Mouse (Mus musculus): ENCODE data around the gene Mettl7a1. TPM values are rescaled to one million over a fixed set of nuclear protein-coding genes. Genes with fewer than 3 reads are reported as not detected.
"Not testable (repeated sequence)": the region's sequence is repeated elsewhere in the genome, so short reads cannot be mapped to it uniquely, and the experiment has no call there.

The Mettl7a1 gene
- polyA plus RNA-seq, 2 experiments, result 4.7 to 22.9 TPM

DNA sequence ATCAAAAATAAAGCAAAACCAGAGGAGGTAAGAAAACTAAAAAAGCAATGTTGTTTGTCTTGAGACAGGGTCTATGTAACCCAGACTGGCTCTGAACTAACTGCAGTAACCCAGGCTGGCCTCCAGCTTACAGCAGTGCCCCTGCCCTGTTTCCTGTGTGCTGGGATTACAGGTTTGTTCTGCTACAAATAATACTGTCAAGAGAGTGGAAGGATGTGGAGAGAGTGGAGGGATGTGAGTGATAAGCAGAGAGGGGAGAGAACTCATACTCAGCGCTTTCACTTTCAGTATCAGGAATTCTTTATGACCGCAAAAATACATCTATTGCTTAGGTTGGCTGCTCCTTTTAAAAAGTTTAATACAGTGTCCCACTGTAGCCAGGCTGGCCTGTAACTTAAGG is 8.4 kb downstream of the Mettl7a1 start:
- no peak overlapping the region for H3K4me2 ChIP-seq (ENCODE audit: low read depth)
- TF ChIP-seq EP300 (IDR thresholded peaks at IDR 0.05; ENCODE audit: low read depth) (no peak), CTCF (IDR thresholded peaks at IDR 0.05; ENCODE audit: low read depth) (no peak)
- no peaks in the 10 kb centered on the region for H3K9me3 ChIP-seq (ENCODE audit: control insufficient read depth, low read length)
- ATAC-seq (ENCODE audit: insufficient read depth), result no peak
- no peak overlapping the region; the same call in 1 of the 2 replicates for H3K9ac ChIP-seq (replicated peaks)
- no peak overlapping the region for H3K4me3 ChIP-seq (ENCODE audit: insufficient read depth in 1 of 2, low read depth in 2 of 2, low read length in 2 of 2)
- no peaks in the 10 kb centered on the region for H3K36me3 ChIP-seq (replicated peaks; ENCODE audit: control insufficient read depth, insufficient read depth, low read depth)
- DNase-seq (ENCODE audit: low read depth in 3 of 3, low spot score in 3 of 3), result no peak
- no peak overlapping the region for H3K27ac ChIP-seq
- WGBS (ENCODE audit: insufficient replicate concordance), result 18% methylated on average over 2 of the region's 2 CpGs
- H3K4me1 ChIP-seq (replicated peaks; ENCODE audit: control insufficient read depth in 2 of 2, insufficient read depth in 2 of 2, low read length in 1 of 2), result peaks cover 0 to 1% of the 10 kb centered on the region in 2 experiments; a peak in 1 of 4 replicates
- H3K27me3 ChIP-seq (ENCODE audit: control insufficient read depth, insufficient read depth, low read length), result no peaks in the 10 kb centered on the region

GRCm38 (mm10) chr15:100314448-100315145 is 10.7 kb downstream of the Mettl7a1 start:
- WGBS (ENCODE audit: insufficient replicate concordance), result 85% methylated on average over 5 of the region's 5 CpGs
- Histone ChIP-seq H3K4me1 (replicated peaks; ENCODE audit: control insufficient read depth in 2 of 2, insufficient read depth in 2 of 2, low read length in 1 of 2) (peaks cover 0 to 7% of the 10 kb centered on the region in 2 experiments; a peak in 2 of 4 replicates), H3K27me3 (ENCODE audit: control insufficient read depth, insufficient read depth, low read length) (no peaks in the 10 kb centered on the region), H3K4me2 (ENCODE audit: low read depth) (no peak overlapping the region), H3K9ac (replicated peaks) (no peak overlapping the region), H3K4me3 (ENCODE audit: insufficient read depth in 1 of 2, low read depth in 2 of 2, low read length in 2 of 2) (no peak overlapping the region), H3K27ac (no peak overlapping the region), H3K9me3 (ENCODE audit: control insufficient read depth, low read length) (no peaks in the 10 kb centered on the region), H3K36me3 (replicated peaks; ENCODE audit: control insufficient read depth, insufficient read depth, low read depth) (no peaks in the 10 kb centered on the region)
- ATAC-seq (ENCODE audit: insufficient read depth), result no peak
- no peak for DNase-seq (ENCODE audit: low read depth in 3 of 3, low spot score in 3 of 3)
- no peak for TF ChIP-seq CTCF (IDR thresholded peaks at IDR 0.05; ENCODE audit: low read depth)
- no peak for TF ChIP-seq EP300 (IDR thresholded peaks at IDR 0.05; ENCODE audit: low read depth)

GRCm38 (mm10) chr15:100318014-100318671 is 14.2 kb downstream of the Mettl7a1 start:
- DNase-seq (ENCODE audit: low read depth in 3 of 3, low spot score in 3 of 3); H3K9me3 ChIP-seq (ENCODE audit: control insufficient read depth, low read length); H3K4me2 ChIP-seq (ENCODE audit: low read depth); H3K4me1 ChIP-seq (replicated peaks; ENCODE audit: control insufficient read depth in 2 of 2, insufficient read depth in 2 of 2, low read length in 1 of 2); H3K9ac ChIP-seq (replicated peaks); H3K36me3 ChIP-seq (replicated peaks; ENCODE audit: control insufficient read depth, insufficient read depth, low read depth); ATAC-seq (ENCODE audit: insufficient read depth); H3K27me3 ChIP-seq (ENCODE audit: control insufficient read depth, insufficient read depth, low read length); H3K4me3 ChIP-seq (ENCODE audit: insufficient read depth in 1 of 2, low read depth in 2 of 2, low read length in 2 of 2); H3K27ac ChIP-seq: not testable (repeated sequence)
- WGBS (ENCODE audit: insufficient replicate concordance), result 60% methylated on average over 4 of the region's 4 CpGs

- no peak for ATAC-seq (ENCODE audit: insufficient read depth)
- Histone ChIP-seq H3K4me3 (ENCODE audit: insufficient read depth in 1 of 2, low read depth in 2 of 2, low read length in 2 of 2) (no peak overlapping the region), H3K4me1 (replicated peaks; ENCODE audit: control insufficient read depth in 2 of 2, insufficient read depth in 2 of 2, low read length in 1 of 2) (peaks cover 0 to 11% of the 10 kb centered on the region in 2 experiments; a peak in 2 of 4 replicates), H3K27me3 (ENCODE audit: control insufficient read depth, insufficient read depth, low read length) (no peaks in the 10 kb centered on the region), H3K9ac (replicated peaks) (no peak overlapping the region), H3K36me3 (replicated peaks; ENCODE audit: control insufficient read depth, insufficient read depth, low read depth) (no peaks in the 10 kb centered on the region), H3K9me3 (ENCODE audit: control insufficient read depth, low read length) (no peaks in the 10 kb centered on the region), H3K4me2 (ENCODE audit: low read depth) (no peak overlapping the region), H3K27ac (no peak overlapping the region)
- 48% methylated on average over 1 of the region's 1 CpGs for WGBS (ENCODE audit: insufficient replicate concordance)
- DNase-seq (ENCODE audit: low read depth in 3 of 3, low spot score in 3 of 3), result no peak
- TF ChIP-seq CTCF (IDR thresholded peaks at IDR 0.05; ENCODE audit: low read depth), result no peak
- TF ChIP-seq EP300 (IDR thresholded peaks at IDR 0.05; ENCODE audit: low read depth), result no peak
Observed at GRCm38 (mm10) chr15:100319884-100320283, 15.9 kb downstream of the Mettl7a1 start.

- WGBS (ENCODE audit: insufficient replicate concordance), result 56% methylated on average over 9 of the region's 9 CpGs
Observed at GRCm38 (mm10) chr15:100320295-100320905, 16.5 kb downstream of the Mettl7a1 start.

More at GRCm38 (mm10) chr15:100320295-100320905, 16.5 kb downstream of the Mettl7a1 start:
- Histone ChIP-seq H3K4me2 (ENCODE audit: low read depth) (no peak overlapping the region), H3K27me3 (ENCODE audit: control insufficient read depth, insufficient read depth, low read length) (no peaks in the 10 kb centered on the region), H3K27ac (no peak overlapping the region), H3K4me1 (replicated peaks; ENCODE audit: control insufficient read depth in 2 of 2, insufficient read depth in 2 of 2, low read length in 1 of 2) (peaks cover 0 to 11% of the 10 kb centered on the region in 2 experiments; a peak in 2 of 4 replicates), H3K4me3 (ENCODE audit: insufficient read depth in 1 of 2, low read depth in 2 of 2, low read length in 2 of 2) (no peak overlapping the region), H3K9ac (replicated peaks) (no peak overlapping the region), H3K9me3 (ENCODE audit: control insufficient read depth, low read length) (no peaks in the 10 kb centered on the region), H3K36me3 (replicated peaks; ENCODE audit: control insufficient read depth, insufficient read depth, low read depth) (no peaks in the 10 kb centered on the region)
- DNase-seq (ENCODE audit: low read depth in 3 of 3, low spot score in 3 of 3) (no peak), ATAC-seq (ENCODE audit: insufficient read depth) (no peak)
- TF ChIP-seq EP300 (IDR thresholded peaks at IDR 0.05; ENCODE audit: low read depth) (no peak), CTCF (IDR thresholded peaks at IDR 0.05; ENCODE audit: low read depth) (no peak)
